Mouse (Mus musculus): ENCODE results near the gene Arhgap17.

Gene Arhgap17

GRCm38 (mm10) chr7:123369759-123370481, at the start of gene Arhgap17, which contains the start of gene Lcmt1:
TSS of gene Arhgap17 (minus strand) at chr7:123369915.
TSS of gene Lcmt1 (plus strand) at chr7:123369784.
- DNase-seq = peak; percentile 96

DNA sequence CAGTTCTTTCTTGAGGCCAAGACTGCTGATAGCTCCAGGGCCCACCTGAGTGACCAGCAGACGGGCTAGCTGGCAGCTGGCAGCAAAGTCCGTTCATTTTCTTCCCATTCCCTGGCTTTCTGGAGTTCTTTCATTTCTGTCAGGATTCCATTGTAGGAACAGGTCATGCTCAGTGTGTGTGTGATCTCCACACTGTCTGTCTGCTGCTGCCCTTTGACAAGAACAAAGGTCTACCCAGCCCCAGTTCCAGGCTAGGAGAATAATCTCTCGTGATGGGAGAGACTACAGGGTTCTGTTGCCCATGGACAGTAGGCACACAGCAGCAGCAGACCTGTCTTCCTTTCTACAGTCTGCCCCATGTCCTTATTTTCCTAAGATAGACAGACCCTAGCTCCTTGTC, 47.9 kb upstream of the Arhgap17 start:
- no peak for DNase-seq

DNA sequence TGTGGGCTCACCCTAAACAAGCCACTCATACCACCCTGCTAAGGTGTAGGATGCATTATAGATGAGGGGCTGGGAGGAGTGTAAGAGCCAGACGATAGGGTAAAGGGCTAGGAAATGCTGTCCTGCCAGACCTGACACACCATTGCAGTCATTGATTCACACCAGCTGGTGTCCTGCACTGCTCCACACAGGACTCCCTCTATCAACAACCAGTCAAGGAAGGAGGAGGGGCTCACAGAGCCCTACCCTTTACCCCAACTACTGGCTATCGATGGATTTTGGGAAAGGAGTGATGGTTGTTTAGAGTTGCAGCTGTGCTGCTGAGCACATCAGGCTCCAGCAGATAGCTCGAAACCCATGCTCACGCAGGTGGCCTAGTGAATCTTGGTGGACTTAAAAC, 47.1 kb upstream of the Arhgap17 start:
- DNase-seq = no peak

DNA sequence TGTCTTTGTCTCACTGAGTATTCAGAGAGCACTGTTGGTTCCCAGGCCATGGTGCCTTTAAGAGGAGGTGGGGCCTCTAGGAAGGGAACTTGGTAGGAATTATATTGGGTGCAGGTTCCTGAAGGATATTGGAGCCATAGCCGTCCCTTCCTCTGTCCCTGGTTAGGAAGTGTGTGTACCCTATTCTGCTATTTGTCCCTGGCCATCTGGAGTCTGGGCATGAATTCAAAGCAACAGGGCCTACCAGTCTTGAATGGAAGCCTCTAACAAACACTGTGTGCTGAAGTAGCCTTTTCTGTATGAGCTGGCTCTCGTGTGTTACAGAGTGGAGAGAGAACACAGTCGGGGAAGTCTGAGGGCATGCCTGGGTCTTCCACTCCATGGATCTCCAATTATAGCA, 42.4 kb upstream of the Arhgap17 start:
- no peak for DNase-seq

DNA sequence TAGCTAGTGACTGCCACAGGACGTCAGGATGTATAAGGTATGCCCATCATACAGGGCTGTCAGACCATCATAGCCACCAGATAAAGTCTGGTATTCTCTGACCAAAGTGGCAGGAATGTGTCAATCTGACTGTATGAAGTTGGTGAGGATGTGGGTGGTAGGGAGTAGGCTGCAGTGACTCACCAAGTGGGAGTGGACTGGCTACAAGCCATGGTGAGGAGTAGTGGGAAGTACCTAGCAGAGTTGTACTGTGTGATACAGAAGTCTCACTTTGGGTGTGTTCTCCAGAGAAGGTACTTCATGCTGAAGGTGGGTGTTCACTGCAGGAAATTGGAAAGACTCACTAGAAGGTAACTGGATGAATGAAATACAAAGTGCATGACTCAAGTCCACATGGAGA, 41.4 kb upstream of the Arhgap17 start:
- DNase-seq = no peak

- DNase-seq = no peak
These were observed 40.8 kb upstream of the Arhgap17 start for GRCm38 (mm10) chr7:123410502-123410901.

- DNase-seq = no peak
These were observed 37.3 kb upstream of the Arhgap17 start for GRCm38 (mm10) chr7:123406988-123407387.

GRCm38 (mm10) chr7:123405619-123406018, 35.9 kb upstream of the Arhgap17 start:
- no peak for DNase-seq

- no peak for DNase-seq
These were observed 34.5 kb upstream of the Arhgap17 start for GRCm38 (mm10) chr7:123404198-123404597.

DNA sequence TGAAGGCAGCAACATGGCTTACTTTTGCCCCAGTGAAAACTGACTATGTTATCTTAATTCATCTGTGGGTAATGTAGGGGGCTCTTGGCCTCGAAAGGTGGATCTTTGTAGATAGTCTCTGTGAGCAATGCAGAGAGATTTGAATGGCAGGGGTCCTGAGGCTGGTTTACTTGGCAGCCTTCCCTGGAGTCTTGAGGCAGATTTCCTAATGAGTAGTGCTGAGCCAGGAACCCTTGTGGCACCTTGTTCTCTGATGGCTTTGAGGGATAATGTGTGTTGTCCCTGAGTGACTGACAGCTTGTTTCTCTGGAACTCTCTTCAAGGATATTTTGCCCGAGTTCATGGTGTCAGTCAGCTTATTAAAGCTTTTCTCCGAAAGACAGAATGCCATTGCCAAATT, 31.4 kb upstream of the Arhgap17 start:
- DNase-seq = no peak

DNA sequence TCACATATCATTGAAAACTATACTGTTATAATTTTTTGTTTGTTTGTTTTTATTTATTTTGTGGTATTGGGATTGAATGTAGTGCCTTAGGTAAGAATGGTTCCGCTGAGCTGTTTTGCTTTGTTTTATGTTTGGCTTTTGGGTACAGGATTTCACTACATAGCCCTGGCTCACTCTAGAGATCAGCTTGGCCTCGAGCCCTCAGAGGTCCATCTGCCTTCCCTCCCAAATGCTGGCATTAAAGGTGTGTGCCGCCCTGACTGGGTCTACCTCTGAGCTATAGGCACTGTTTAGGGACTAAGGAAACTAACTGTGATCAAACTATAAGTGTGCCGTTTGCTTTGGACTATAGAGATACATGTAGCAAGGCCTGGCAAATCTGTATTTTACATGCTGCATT, 29.6 kb upstream of the Arhgap17 start:
- no peak for DNase-seq

DNA sequence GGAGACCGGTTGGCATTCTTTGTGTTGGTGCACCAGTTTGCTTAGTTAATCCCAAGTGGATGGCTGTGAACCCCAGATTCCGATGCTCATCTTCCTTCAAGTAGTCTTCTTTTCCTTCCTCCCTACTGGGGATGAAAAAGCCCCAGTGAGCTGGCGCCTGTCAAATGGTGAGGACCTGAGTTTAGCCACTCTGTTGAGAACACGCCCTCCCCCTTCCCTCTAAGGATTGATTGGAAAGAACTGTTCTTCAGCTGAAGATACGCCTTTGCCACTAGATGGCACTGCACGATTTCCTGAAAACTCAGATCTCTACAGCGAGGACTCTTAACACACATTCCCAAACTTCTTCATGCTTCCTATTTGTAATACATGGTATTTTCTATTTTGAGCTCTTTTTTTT, 29.1 kb upstream of the Arhgap17 start:
- DNase-seq = peak; percentile 46

DNA sequence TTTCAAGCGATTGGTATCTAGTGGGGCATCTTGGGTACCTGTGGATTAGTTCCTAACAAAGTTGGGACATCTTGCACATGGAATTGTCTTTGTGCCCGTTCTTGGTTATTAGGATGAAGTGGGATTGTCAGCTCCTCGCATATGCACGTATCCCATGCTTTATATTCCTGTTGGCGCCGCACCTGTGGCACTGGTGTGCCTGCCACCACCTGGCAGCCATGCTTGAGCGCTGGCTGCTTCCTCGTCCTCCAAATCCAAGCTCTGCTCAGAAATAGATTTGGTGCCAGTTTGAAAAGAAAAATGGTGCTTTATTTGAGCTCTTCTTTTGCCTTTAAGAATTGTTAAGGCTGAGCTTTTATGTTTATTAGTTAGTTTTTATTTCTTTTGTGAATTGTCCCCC, 28.2 kb upstream of the Arhgap17 start:
- DNase-seq = no peak

GRCm38 (mm10) chr7:123397369-123397768, 27.7 kb upstream of the Arhgap17 start:
- DNase-seq = no peak

DNA sequence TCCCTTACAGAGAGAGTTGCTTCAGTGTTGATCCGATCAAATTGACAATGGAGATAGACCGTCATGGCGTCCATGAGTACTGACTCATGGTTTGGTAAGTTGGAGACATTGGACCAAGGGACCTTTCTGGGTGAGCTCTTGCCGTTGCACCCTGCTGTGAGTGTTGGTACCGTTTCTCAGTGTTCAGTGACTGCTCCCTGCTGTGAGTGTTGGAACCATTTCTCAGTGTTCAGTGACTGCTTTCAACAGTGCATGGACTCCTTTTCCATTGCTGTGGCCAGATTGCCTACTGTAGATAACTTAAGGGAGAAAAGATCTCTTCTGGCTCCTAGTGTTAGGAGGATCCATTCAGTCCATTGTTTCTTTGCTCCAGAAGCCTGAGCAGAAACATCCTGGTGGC, 27.2 kb upstream of the Arhgap17 start:
- no peak for DNase-seq

GRCm38 (mm10) chr7:123394271-123394670, 24.6 kb upstream of the Arhgap17 start:
- DNase-seq = no peak

DNA sequence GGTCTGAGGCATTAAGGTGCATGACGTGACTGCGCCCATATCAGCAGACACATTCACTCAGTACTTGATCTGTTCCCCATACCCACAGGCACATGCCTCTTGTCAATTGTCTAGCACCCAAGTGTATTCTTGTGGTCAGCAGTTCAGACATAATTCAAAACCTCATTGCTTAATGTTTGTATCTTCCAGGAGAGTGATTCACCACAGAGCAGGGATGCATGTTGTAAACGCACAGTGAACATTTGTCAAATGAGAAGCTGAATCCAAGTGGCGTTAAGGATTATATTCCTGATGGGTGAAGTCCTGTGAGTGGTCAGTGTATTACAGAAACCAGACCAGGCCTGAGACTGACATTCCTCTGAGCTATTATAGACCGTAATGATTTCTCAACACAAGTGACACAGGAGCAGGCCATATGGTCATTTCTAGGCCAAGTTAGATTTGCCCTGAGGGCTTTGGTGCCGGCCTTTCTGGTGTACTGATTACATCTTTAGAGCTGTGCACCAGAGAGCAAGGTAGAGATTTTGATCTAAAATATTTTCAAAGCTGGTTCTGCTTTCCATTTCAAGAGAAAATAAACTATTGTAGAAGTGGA, 20.1 kb upstream of the Arhgap17 start:
- no peak for DNase-seq

DNA sequence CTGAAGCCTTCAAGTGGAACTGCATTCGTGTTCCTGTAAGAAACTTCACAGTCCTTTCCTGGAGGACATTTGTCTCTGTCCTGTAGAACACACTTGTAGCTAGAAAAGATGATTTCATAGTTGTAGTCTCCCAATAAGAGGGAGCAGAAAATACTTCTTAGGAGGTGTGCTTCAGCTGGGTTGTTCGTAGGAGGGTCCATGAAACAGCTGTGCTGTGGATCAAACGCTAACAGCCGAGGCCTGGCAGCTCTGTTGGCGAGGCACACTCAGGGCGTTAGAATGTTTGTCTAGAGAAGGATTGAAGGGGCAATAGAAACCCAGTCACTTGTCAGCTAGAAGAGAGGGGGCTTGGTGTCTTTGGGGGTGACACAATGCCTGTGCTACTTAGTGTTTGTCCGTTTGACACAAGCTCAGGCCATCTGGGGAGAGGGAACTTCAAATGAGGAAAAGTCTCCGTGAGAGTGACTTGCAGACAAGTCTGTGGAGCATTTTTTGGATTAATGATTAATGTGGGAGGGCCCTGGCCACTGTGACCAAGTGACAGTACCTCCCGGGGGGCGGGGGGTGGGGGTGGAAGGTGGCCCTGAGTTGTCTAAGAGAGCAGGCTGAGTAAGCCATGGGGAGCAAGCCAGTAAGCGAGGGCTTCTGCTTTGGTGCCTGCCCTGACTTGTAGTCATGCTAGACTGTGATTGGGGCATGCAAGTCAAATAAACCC, 16.1 kb upstream of the Arhgap17 start:
- no peak for DNase-seq

DNA sequence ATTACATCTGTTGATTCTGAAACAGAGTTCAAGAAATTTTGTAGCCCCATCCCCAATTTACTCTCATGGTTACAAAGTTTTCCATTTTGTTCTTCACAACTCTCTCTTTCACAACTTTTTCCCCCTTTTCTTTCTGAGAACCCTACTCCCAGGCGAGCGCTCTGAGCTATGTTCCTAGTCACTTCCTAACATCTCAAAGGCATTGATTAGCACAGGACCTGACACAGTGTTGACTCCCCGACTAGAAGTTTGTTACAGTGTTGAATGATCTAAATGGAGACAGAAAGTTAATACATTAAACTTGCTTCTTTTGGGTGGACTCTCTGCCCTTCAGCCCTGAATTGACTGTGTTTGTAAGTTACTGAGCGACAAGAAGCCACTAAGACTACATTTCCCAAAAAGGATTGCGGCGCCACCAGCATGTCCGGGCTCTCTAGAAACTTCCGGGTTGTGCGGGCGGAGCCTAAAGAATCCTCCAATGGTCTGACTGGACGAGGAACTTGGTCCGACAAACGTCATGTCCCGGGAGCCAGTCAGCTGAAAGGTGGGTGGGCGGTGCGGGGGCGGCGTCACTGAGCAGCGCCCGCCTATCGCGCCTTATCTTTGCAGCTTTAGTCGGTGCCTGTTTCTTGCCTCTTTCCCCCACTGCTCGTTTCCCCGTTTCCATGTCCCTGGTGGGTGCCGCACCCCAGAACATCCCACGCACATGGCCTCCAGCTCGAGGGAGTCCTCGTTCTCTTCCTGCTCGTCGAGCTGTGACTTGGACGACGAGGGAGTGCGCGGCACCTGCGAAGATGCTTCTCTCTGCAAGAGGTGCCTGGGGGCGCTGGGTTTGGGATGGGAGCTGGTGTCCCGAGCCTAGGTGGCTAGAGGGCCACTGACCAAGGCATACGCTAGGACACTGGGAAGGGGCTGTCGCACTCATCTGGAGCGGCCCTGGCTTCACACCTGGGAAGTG, 8.0 kb upstream of the Arhgap17 start:
- DNase-seq = peak; percentile 93

DNA sequence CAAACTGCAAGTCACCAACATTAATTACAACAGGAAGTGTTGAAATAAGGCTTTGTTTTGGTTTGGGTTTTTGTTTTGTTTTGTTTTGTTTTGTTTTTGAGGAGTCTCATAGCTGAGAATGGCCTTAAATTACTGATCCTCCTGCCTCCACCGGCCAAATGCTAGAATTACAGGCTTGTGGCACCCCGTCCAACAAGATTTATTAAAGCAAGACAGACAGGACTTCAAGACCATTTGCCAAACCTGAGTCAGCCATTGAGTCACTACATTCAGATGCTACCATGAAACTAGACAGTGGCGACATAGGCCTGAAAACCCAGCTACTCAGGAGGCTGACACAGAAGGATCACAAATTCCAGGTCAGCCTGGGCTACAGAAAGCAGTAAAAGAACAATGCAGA, 1.8 kb upstream of the Arhgap17 start:
- no peak for DNase-seq

- DNase-seq = no peak
These were observed 985 bp upstream of the Arhgap17 start for GRCm38 (mm10) chr7:123370700-123371099.

- peak; percentile 50 for DNase-seq
These were observed 653 bp downstream of the Arhgap17 start for GRCm38 (mm10) chr7:123368778-123369746.
